Mouse (Mus musculus) myocyte (in vitro differentiated cells): ENCODE measurements around the gene Prkag2. TPM values are rescaled to one million over a fixed set of nuclear protein-coding genes. Genes with fewer than 3 reads are reported as not detected.

Experiments
- H3K27me3 ChIP-seq: one replicate; pipeline ENCODE4 v1.6.1; 2011; ENCODE audit not compliant: control insufficient read depth, insufficient read depth, insufficient read length
- H3K36me3 ChIP-seq: one replicate; pipeline ENCODE4 v1.6.1; 2011; ENCODE audit not compliant: control insufficient read depth, insufficient read depth
- H3K4me2 ChIP-seq: one replicate; pipeline ENCODE4 v1.6.1; 2011; ENCODE audit warnings: low read depth, control low read depth
- H3K4me3 ChIP-seq: one replicate; pipeline ENCODE4 v1.5.1; 2011; ENCODE audit warnings: mild to moderate bottlenecking, control low read depth, moderate library complexity
- H3K79me2 ChIP-seq: one replicate; pipeline ENCODE4 v1.6.1; 2011; ENCODE audit not compliant: control insufficient read depth, insufficient read depth
- H3ac ChIP-seq: one replicate; pipeline ENCODE4 v1.6.1; 2011; ENCODE audit not compliant: control insufficient read depth, insufficient read length
- CEBPB ChIP-seq: IDR thresholded peaks from 2 replicates; pipeline ENCODE4 v1.6.1; 2011; ENCODE audit warnings: mild to moderate bottlenecking, moderate library complexity; ENCODE audit not compliant: poor library complexity, insufficient read depth, severe bottlenecking
- E2F4 ChIP-seq: IDR thresholded peaks from one replicate; pipeline ENCODE4 v1.6.1; 2011; ENCODE audit warnings: mild to moderate bottlenecking, control low read depth, moderate library complexity; ENCODE audit not compliant: insufficient read depth
- MAX ChIP-seq: IDR thresholded peaks from one replicate; pipeline ENCODE4 v1.6.1; 2011; ENCODE audit warnings: low read depth, mild to moderate bottlenecking, control low read depth
- MYOD1 ChIP-seq, 3 experiments: IDR thresholded peaks; one replicate each; pipeline ENCODE4 v1.6.1; 2011; ENCODE audit warnings: control low read depth in 2 of 3, low read depth in 2 of 3, mild to moderate bottlenecking in 2 of 3, moderate library complexity in 1 of 3; ENCODE audit not compliant: insufficient read length in 2 of 3, control insufficient read depth in 1 of 3
- MYOG ChIP-seq, 3 experiments: IDR thresholded peaks; one replicate each; pipeline ENCODE4 v1.6.1; 2011; ENCODE audit warnings: control low read depth in 2 of 3, low read depth in 2 of 3, mild to moderate bottlenecking in 2 of 3; ENCODE audit not compliant: insufficient read length in 2 of 3, control insufficient read depth in 1 of 3, insufficient read depth in 1 of 3
- POLR2A ChIP-seq: IDR thresholded peaks from one replicate; pipeline ENCODE4 v1.6.1; 2011; ENCODE audit warnings: low read depth, mild to moderate bottlenecking, control low read depth, moderate library complexity; ENCODE audit not compliant: insufficient read length
- POLR2AphosphoS2 ChIP-seq: IDR thresholded peaks from one replicate; pipeline ENCODE4 v1.6.1; 2011; ENCODE audit warnings: low read depth, control low read depth; ENCODE audit not compliant: insufficient read length
- REST ChIP-seq: IDR thresholded peaks from one replicate; pipeline ENCODE4 v1.6.1; 2011; ENCODE audit warnings: mild to moderate bottlenecking, control low read depth, moderate library complexity; ENCODE audit not compliant: insufficient read depth, insufficient read length
- SRF ChIP-seq: IDR thresholded peaks from one replicate; pipeline ENCODE4 v1.6.1; 2011; ENCODE audit warnings: low read depth; ENCODE audit not compliant: control insufficient read depth, insufficient read length
- TCF12 ChIP-seq: IDR thresholded peaks from one replicate; pipeline ENCODE4 v1.6.1; 2011; ENCODE audit warnings: mild to moderate bottlenecking, control low read depth; ENCODE audit not compliant: poor library complexity, insufficient read depth, severe bottlenecking
- TCF3 ChIP-seq: IDR thresholded peaks from one replicate; pipeline ENCODE4 v1.6.1; 2011; ENCODE audit warnings: low read depth, control low read depth; ENCODE audit not compliant: insufficient read length
- USF1 ChIP-seq: IDR thresholded peaks from one replicate; pipeline ENCODE4 v1.6.1; 2011; ENCODE audit warnings: low read depth, mild to moderate bottlenecking, control low read depth, moderate library complexity
- polyA plus RNA-seq: library from polyadenylated mRNA; unstranded; fragments of >200 nt; fragmentation: generic; extraction: Trizol; gene quantifications from one replicate; pipeline ENCODE4 v1.2.1, GENCODE M21; 2012; ENCODE audit warnings: missing spikeins

The Prkag2 gene
- polyA plus RNA-seq, 1 experiment, result 5.8 TPM

DNA sequence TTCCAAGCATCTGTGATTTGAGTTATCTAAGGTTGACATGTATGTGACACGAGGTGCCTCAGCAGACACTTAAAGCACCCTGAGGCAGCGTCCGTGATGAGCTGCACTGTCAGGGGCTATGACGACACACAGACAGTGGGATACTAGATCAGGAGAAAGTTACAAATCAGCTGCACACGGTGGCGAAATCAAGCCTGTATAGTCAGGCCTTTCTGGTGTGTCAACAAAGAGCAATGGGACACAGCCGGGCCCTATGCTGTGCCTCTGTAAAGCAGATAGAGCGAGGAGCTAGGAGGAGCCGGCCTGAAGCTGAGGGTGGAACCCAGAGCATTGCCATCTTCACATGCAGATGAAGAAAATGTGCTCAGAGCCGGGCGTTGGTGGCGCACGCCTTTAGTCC, 12.3 kb downstream of the Prkag2 start:
- H3ac ChIP-seq, result no peak overlapping the region
- no peaks in the 10 kb centered on the region for H3K36me3 ChIP-seq
- H3K4me2 ChIP-seq, result no peak overlapping the region
- H3K79me2 ChIP-seq, result no peaks in the 10 kb centered on the region
- no peak for TF ChIP-seq TCF12
- TF ChIP-seq REST, result no peak
- no peak for TF ChIP-seq MYOG (IDR thresholded peaks at IDR 0.05; ENCODE audit: control insufficient read depth in 1 of 3, insufficient read depth in 1 of 3, insufficient read length in 2 of 3, low read depth in 2 of 3)
- TF ChIP-seq POLR2AphosphoS2, result no peak
- no peak for TF ChIP-seq POLR2A
- TF ChIP-seq MAX, result no peak
- TF ChIP-seq MYOD1 (IDR thresholded peaks at IDR 0.05; ENCODE audit: control insufficient read depth in 1 of 3, insufficient read length in 2 of 3, low read depth in 2 of 3), result no peak
- no peak for TF ChIP-seq TCF3
- TF ChIP-seq SRF, result no peak
- TF ChIP-seq USF1, result no peak
- TF ChIP-seq CEBPB, result no peak
- no peak for TF ChIP-seq E2F4
- H3K4me3 ChIP-seq, result no peak overlapping the region
- peaks cover 6% of the 10 kb centered on the region for H3K27me3 ChIP-seq

DNA sequence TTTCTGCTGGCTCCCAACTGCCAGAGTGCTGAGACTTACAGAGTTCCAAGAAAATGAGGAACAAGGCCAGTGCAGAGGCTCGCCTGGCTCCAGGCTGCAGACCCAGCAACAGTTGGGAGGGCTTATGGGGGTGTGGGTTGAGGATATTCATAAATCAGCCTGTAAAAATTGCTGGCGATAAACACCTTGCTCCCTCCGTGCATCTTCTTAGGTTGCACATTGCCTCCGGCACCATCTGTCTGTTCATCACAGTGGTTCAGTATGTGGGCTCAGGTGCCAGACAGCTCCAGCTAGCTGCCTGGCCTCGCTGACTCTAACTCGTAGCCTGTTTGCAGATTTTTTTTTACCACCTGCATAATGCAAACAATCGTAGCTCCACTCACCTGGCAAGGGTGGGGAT, 13.4 kb downstream of the Prkag2 start:
- Histone ChIP-seq H3K4me3 (no peak overlapping the region), H3K79me2 (no peaks in the 10 kb centered on the region), H3K36me3 (no peaks in the 10 kb centered on the region), H3K27me3 (no peaks in the 10 kb centered on the region), H3ac (no peak overlapping the region), H3K4me2 (no peak overlapping the region)
- TF ChIP-seq E2F4 (no peak), POLR2A (no peak), MAX (no peak), TCF12 (no peak), USF1 (no peak), POLR2AphosphoS2 (no peak), TCF3 (no peak), REST (no peak), CEBPB (no peak)

DNA sequence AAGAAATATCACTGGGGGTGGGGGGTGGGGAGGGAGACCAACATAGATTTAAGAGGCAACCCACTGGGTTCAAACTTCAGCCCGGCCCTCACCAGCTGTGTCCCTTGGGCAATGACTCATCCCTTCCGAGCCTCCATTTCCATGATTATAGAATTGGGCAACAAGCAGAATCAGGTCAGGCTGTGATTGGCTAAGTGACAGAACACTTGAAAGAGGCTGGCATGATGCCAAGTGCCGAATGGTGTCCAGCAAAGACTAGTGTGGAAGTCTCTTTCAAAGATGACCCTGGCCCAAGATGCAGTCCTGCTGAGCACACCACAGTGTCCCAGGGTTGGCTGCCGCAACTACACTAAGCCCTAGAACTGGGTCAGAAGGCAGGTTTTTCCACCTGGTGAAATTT, 14.2 kb downstream of the Prkag2 start:
- Histone ChIP-seq H3K79me2 (no peaks in the 10 kb centered on the region), H3K4me2 (no peak overlapping the region), H3K36me3 (no peaks in the 10 kb centered on the region), H3ac (no peak overlapping the region), H3K4me3 (no peak overlapping the region), H3K27me3 (no peaks in the 10 kb centered on the region)
- TF ChIP-seq CEBPB (peak; percentile 73), MYOD1 (IDR thresholded peaks at IDR 0.05; ENCODE audit: control insufficient read depth in 1 of 3, insufficient read length in 2 of 3, low read depth in 2 of 3) (no peak), POLR2AphosphoS2 (no peak), MYOG (IDR thresholded peaks at IDR 0.05; ENCODE audit: control insufficient read depth in 1 of 3, insufficient read depth in 1 of 3, insufficient read length in 2 of 3, low read depth in 2 of 3) (no peak), USF1 (no peak)

- no peaks in the 10 kb centered on the region for H3K27me3 ChIP-seq
- H3ac ChIP-seq, result no peak overlapping the region
- TF ChIP-seq TCF3 (no peak), MAX (no peak), POLR2A (no peak), POLR2AphosphoS2 (no peak), MYOG (IDR thresholded peaks at IDR 0.05; ENCODE audit: control insufficient read depth in 1 of 3, insufficient read depth in 1 of 3, insufficient read length in 2 of 3, low read depth in 2 of 3) (no peak), E2F4 (no peak), CEBPB (no peak), TCF12 (no peak), MYOD1 (IDR thresholded peaks at IDR 0.05; ENCODE audit: control insufficient read depth in 1 of 3, insufficient read length in 2 of 3, low read depth in 2 of 3) (no peak), SRF (no peak)
- no peaks in the 10 kb centered on the region for H3K79me2 ChIP-seq
- no peak overlapping the region for H3K4me3 ChIP-seq
- no peaks in the 10 kb centered on the region for H3K36me3 ChIP-seq
- no peak overlapping the region for H3K4me2 ChIP-seq
Measured at GRCm38 (mm10) chr5:25085170-25085569, 15.3 kb downstream of the Prkag2 start.

DNA sequence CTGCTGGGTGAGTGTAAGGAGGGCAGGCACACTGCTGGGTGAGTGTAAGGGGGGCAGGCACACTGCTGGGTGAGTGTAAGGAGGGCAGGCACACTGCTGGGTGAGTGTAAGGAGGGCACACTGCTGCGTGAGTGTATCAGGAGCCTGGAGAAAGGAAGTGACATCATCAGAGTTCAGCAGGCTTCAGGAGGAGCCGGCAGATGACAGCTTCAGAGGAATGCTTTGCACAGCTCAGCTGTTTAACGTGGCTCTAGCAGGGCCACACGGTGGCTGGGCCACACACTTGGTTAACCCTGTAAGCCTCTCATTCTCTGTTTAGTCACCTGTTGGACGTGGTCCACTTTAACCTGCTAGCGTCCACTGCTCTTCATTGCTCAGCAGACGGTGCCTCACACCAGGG, 16.6 kb downstream of the Prkag2 start:
- TF ChIP-seq TCF12, result no peak
- TF ChIP-seq CEBPB, result no peak
- no peak for TF ChIP-seq POLR2AphosphoS2
- no peak for TF ChIP-seq SRF
- no peak for TF ChIP-seq USF1
- no peak for TF ChIP-seq E2F4
- no peak for TF ChIP-seq MAX
- TF ChIP-seq TCF3, result no peak
- TF ChIP-seq POLR2A, result no peak
- TF ChIP-seq REST, result no peak
- TF ChIP-seq MYOG (IDR thresholded peaks at IDR 0.05; ENCODE audit: control insufficient read depth in 1 of 3, insufficient read depth in 1 of 3, insufficient read length in 2 of 3, low read depth in 2 of 3), result no peak
- no peak for TF ChIP-seq MYOD1 (IDR thresholded peaks at IDR 0.05; ENCODE audit: control insufficient read depth in 1 of 3, insufficient read length in 2 of 3, low read depth in 2 of 3)
- H3K4me3 ChIP-seq, result no peak overlapping the region
- no peaks in the 10 kb centered on the region for H3K79me2 ChIP-seq
- no peak overlapping the region for H3ac ChIP-seq
- no peaks in the 10 kb centered on the region for H3K27me3 ChIP-seq
- no peaks in the 10 kb centered on the region for H3K36me3 ChIP-seq
- no peak overlapping the region for H3K4me2 ChIP-seq
